17 mouse cellular contexts compared by ENCODE assay signal in genomic region chr14:35026686-35027085, GRCm38 (mm10).
DNase-seq lines count a peak whose midpoint lies in the region; ATAC-seq and TF ChIP-seq lines count a peak whose summit lies in the region.
"Had no signal": no experiment of that assay in that cellular context is flagged by ENCODE, and none has a peak within 500 bp of the region (broad histone marks: within the 10 kb centered on the region; RNA-seq: fewer than 3 reads in every experiment).

No protein-coding gene starts in this region.

- no peak overlapping the region for H3K9ac ChIP-seq in heart, embryonic 11.5 days (ENCODE audit: low read depth, low read length)
- H3K9ac ChIP-seq in liver, adult 2 months (ENCODE audit: low read depth, low read length): no peak overlapping the region
- no peak overlapping the region for H3K9ac ChIP-seq in CH12.LX (ENCODE audit: insufficient read depth, low read depth)
- H3K9ac ChIP-seq: limb, embryonic 13.5 days had no signal

- H3K4me3 ChIP-seq in heart, embryonic 11.5 days (ENCODE audit: low read depth, low read length): no peak overlapping the region
- H3K4me3 ChIP-seq in liver, adult 2 months (ENCODE audit: insufficient read depth, low read depth, low read length): no peak overlapping the region
- H3K4me3 ChIP-seq in CH12.LX (replicated peaks in 1 of 3; ENCODE audit: low read depth in 2 of 3, low read length in 2 of 3, poor library complexity in 1 of 3): no peak overlapping the region
- H3K4me3 ChIP-seq: forebrain, embryonic 10.5 days; limb, embryonic 13.5 days had no signal

- TF ChIP-seq EP300 in CH12.LX (IDR thresholded peaks at IDR 0.05; ENCODE audit: low read length): no peak

- no peak for ATAC-seq in heart, embryonic 11.5 days (replicated peaks; ENCODE audit: insufficient number of reproducible peaks, low FRiP score, low TSS enrichment)

- H3K79me2 ChIP-seq in liver, adult 2 months (ENCODE audit: control insufficient read depth, insufficient read depth, low read length): no peaks in the 10 kb centered on the region
- H3K79me2 ChIP-seq in CH12.LX (replicated peaks; ENCODE audit: control insufficient read depth, extremely low read depth, insufficient read depth, poor library complexity, severe bottlenecking): no peaks in the 10 kb centered on the region

- no peaks in the 10 kb centered on the region for H3K27me3 ChIP-seq in heart, embryonic 11.5 days (ENCODE audit: control insufficient read depth, insufficient read depth, low read length)
- H3K27me3 ChIP-seq in liver, adult 2 months (ENCODE audit: control insufficient read depth, insufficient read depth, low read length): no peaks in the 10 kb centered on the region
- H3K27me3 ChIP-seq in CH12.LX (replicated peaks): no peaks in the 10 kb centered on the region
- H3K27me3 ChIP-seq: limb, embryonic 13.5 days had no signal

- H3K36me3 ChIP-seq in heart, embryonic 11.5 days (ENCODE audit: control insufficient read depth, insufficient read depth, low read length): no peaks in the 10 kb centered on the region
- H3K36me3 ChIP-seq in liver, adult 2 months (ENCODE audit: control insufficient read depth, insufficient read depth, low read length): no peaks in the 10 kb centered on the region
- no peaks in the 10 kb centered on the region for H3K36me3 ChIP-seq in CH12.LX (replicated peaks in 1 of 2; ENCODE audit: control insufficient read depth in 1 of 2, insufficient read depth in 1 of 2, low read length in 1 of 2)
- H3K36me3 ChIP-seq: forebrain, embryonic 10.5 days; limb, embryonic 13.5 days had no signal

- peak; percentile 26; the same call in 1 of the 2 replicates for TF ChIP-seq CTCF in liver, adult 2 months (IDR thresholded peaks at IDR 0.05; ENCODE audit: low read depth, low read length)
- peak; percentile 8 to 49; a peak in 2 of 4 replicates for TF ChIP-seq CTCF in CH12.LX (conservative IDR thresholded peaks at IDR 0.05 in 1 of 2, IDR thresholded peaks at IDR 0.05 in 1 of 2; ENCODE audit: low read depth in 2 of 2, low read length in 2 of 2)

- peak; percentile 15 for TF ChIP-seq RAD21 in CH12.LX (IDR thresholded peaks at IDR 0.05; ENCODE audit: low read depth, low read length)

- no peak overlapping the region for H3K27ac ChIP-seq in heart, embryonic 11.5 days (ENCODE audit: low read depth, low read length)
- H3K27ac ChIP-seq in liver, adult 2 months (replicated peaks; ENCODE audit: insufficient read depth, low read depth, low read length): no peak overlapping the region
- no peak overlapping the region for H3K27ac ChIP-seq in CH12.LX (ENCODE audit: insufficient read depth, low read depth)
- H3K27ac ChIP-seq: forebrain, embryonic 10.5 days; limb, embryonic 13.5 days had no signal

- dilution Hi-C loops in CH12.LX (cut with MboI; ENCODE audit: extremely low pct_ligation_motif_present, extremely low pct_unique_long_range_greater_than_20kb, low sequenced_read_pairs): no loop called here

- H3K4me1 ChIP-seq in heart, embryonic 11.5 days (ENCODE audit: control insufficient read depth, insufficient read depth, low read length): no peaks in the 10 kb centered on the region
- H3K4me1 ChIP-seq in liver, adult 2 months (ENCODE audit: control insufficient read depth, insufficient read depth, low read length): no peaks in the 10 kb centered on the region
- peaks cover 0 to 9% of the 10 kb centered on the region in 2 experiments; a peak in 2 of 4 replicates for H3K4me1 ChIP-seq in CH12.LX (ENCODE audit: control insufficient read depth in 1 of 2, insufficient read depth in 2 of 2)
- H3K4me1 ChIP-seq: forebrain, embryonic 10.5 days; limb, embryonic 13.5 days had no signal

- H3K4me2 ChIP-seq in heart, embryonic 11.5 days: no peak overlapping the region
- no peak overlapping the region for H3K4me2 ChIP-seq in CH12.LX (ENCODE audit: insufficient read depth, low read depth, poor library complexity, severe bottlenecking)
- H3K4me2 ChIP-seq: limb, embryonic 13.5 days had no signal

- 86% methylated on average over 8 of the region's 8 CpGs for WGBS in heart, embryonic 11.5 days (ENCODE audit: insufficient replicate concordance)
- 89% methylated on average over 8 of the region's 8 CpGs for whole genome bisulfite sequencing in liver, adult 2 months

- no peak for TF ChIP-seq POLR2A in liver, adult 2 months (IDR thresholded peaks at IDR 0.05; ENCODE audit: extremely low read depth, insufficient read depth, low read length)
- TF ChIP-seq POLR2A in CH12.LX (IDR thresholded peaks at IDR 0.05; ENCODE audit: low read depth, low read length): no peak

- DNase-seq in heart, adult 11 months: peak; percentile 74
- DNase-seq in liver, adult 2 months (ENCODE audit: extremely low read depth, low read depth, low spot score): no peak
- DNase-seq in liver (no peak), CH12.LX (ENCODE audit: extremely low read depth) (no peak), R1 (ENCODE audit: low read depth, low spot score) (peak; percentile 42)
- DNase-seq in ovary, postnatal 10 days (ENCODE audit: low spot score): no peak
- no peak for DNase-seq in thymus, postnatal 36 days
- DNase-seq: adrenal gland, postnatal 14 days; B cell, adult 2 months; cerebellum, adult 8-10 months; heart, postnatal 4 days; layer of hippocampus, adult 9-11 months; spleen, adult 18-20 months; thymus, postnatal 14 days had no signal

- no peaks in the 10 kb centered on the region for H3K9me3 ChIP-seq in heart, embryonic 11.5 days (replicated peaks; ENCODE audit: control insufficient read depth, low read length)
- no peaks in the 10 kb centered on the region for H3K9me3 ChIP-seq in CH12.LX (replicated peaks; ENCODE audit: low read length)
- H3K9me3 ChIP-seq: forebrain, embryonic 10.5 days; limb, embryonic 13.5 days had no signal

- in situ Hi-C loops in CH12.LX (cut with MboI; ENCODE audit: low pct_ligation_motif_present, low pct_unique_long_range_greater_than_20kb, low sequenced_read_pairs): no loop called here

TF ChIP-seq in CH12.LX, 34 proteins besides CTCF, POLR2A, EP300 and RAD21:
- TF ChIP-seq SMC3 (IDR thresholded peaks at IDR 0.05; ENCODE audit: low read depth, low read length) (peak; percentile 30; the same call in 1 of the 2 replicates), CHD2 (IDR thresholded peaks at IDR 0.05; ENCODE audit: low read length) (no peak)

Comparison
In these comparisons a context has a peak if more than half of its experiments do, and no peak if none do; other contexts are left out.
1. DNase-seq: peak in heart, adult 11 months (single experiment) and R1 (single experiment); none in liver, adult 2 months (single experiment), liver (single experiment), CH12.LX (single experiment), ovary, postnatal 10 days (single experiment) and thymus, postnatal 36 days (0 of 2).